Mouse (Mus musculus): ENCODE measurements around the gene Ifih1. TPM values are rescaled to one million over a fixed set of nuclear protein-coding genes. Genes with fewer than 3 reads are reported as not detected.

Ifih1 gene
- total RNA-seq, 2 experiments from 2014 or later = 2.0 to 3.2 TPM

DNA sequence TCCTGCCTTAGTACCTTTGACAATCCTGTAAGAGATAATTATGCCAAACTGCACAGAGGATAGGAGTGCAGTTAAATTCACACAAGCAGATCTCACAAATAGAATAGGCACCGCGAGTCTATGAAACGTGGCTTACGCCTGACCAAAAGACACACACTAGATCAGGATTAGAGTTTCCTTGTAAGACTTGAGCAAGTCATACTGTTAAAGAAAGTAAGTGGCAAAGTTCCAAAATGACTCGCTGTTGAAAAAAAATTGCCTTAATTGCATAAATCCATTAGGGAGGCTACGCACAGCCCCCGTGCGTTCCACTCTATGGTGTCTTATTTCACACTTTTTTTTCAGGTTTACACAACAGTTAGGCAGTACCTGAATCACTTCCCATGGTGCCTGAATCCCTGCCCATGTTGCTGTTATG lies 23.0 kb downstream of the Ifih1 start:
- TF ChIP-seq CTCF (IDR thresholded peaks at IDR 0.05) = no peak
- intact Hi-C loops (cut with DNase I) = no loop called here
- H3K27ac ChIP-seq = no peak overlapping the region

DNA sequence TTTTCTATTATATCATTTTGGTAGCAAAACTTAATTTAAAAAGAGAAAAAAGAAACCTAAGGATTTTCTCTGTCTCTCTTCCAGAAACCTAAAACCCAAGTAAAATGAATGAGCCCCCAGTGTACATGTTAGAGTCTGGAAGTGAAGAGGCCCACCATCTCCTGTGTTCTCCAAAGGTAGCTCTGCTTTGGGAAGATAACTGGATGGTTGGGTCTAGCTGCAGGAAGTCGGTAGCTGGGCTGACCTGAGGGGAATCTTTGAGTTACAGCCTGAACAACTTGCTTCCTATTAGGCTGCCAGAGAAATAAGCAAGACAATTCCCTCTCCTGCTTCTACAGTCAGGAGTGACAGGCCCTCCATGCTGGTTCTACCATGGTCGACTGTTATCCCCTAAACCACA lies 26.4 kb downstream of the Ifih1 start:
- intact Hi-C loops (cut with DNase I) = no loop called here
- no peak for TF ChIP-seq CTCF (IDR thresholded peaks at IDR 0.05)
- DNase-seq = no peak
- no peak overlapping the region for H3K4me3 ChIP-seq
- H3K27ac ChIP-seq = no peak overlapping the region

More for the DNA sequence above, 23.0 kb downstream of the Ifih1 start:
- DNase-seq = no peak
- no peak overlapping the region for H3K4me3 ChIP-seq

DNA sequence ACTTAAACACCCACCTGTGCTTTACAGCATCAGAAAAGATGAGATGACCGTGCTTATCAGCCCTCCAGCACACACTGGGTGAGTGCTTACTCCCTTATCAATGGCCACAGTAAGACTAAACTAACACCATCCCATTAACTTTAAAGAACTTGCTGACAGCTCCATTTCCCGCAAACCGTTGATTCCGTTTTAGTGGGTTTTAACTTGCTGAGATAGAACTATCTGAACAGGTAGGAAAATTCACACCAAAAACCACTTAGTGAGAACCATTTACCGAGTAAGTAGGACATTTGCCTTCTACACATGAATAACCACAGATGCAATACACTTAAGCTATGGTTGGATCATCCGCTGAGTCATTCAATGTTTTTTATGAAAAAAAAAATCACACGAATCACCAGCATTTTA lies 27.1 kb downstream of the Ifih1 start:
- intact Hi-C loops (cut with DNase I) = no loop called here
- no peak overlapping the region for H3K4me3 ChIP-seq
- no peak for TF ChIP-seq CTCF (IDR thresholded peaks at IDR 0.05)
- no peak overlapping the region for H3K27ac ChIP-seq
- DNase-seq = no peak

DNA sequence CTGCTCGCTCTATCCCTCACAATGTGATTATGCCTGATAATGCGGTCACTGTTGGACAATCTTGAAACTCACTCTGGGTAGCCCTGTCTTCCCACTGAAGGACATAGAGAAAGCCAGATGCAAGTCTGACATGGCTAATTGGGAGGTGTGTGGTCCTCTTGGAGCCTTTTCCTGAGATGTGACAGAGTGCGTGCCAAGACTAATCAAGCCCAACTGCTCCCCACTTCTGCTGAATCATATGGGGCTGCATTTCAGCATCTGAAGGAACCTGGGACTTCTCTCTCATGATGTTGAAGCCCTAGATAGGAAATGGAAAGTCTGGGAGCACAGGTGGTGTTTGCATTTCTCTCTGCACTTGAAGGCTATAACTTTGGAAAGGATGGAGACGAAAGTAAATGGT lies 32.9 kb downstream of the Ifih1 start:
- TF ChIP-seq CTCF (IDR thresholded peaks at IDR 0.05) = no peak
- Histone ChIP-seq H3K27ac (no peak overlapping the region), H3K4me3 (no peak overlapping the region)
- intact Hi-C loops (cut with DNase I) = no loop called here
- no peak for DNase-seq

DNA sequence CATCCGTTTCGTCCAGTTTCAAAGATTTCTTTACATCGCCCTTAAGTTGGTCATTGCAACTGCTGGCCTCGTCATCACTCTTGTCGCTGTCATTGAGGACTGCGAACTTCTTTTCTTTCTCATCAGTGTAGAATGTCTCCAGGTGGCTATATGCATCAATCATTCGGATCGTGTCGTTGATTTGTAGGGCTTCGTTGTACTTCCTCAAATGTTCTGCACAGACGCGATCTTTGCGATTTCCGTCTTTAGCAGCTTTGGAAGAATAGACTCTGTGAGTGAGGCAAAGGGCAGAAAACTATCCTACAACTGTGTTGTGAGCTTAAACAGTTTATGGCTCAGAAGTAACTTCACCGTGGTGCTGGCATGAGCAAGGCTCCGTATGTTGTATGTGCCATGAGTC lies 39.9 kb downstream of the Ifih1 start:
- TF ChIP-seq CTCF (IDR thresholded peaks at IDR 0.05) = no peak

DNA sequence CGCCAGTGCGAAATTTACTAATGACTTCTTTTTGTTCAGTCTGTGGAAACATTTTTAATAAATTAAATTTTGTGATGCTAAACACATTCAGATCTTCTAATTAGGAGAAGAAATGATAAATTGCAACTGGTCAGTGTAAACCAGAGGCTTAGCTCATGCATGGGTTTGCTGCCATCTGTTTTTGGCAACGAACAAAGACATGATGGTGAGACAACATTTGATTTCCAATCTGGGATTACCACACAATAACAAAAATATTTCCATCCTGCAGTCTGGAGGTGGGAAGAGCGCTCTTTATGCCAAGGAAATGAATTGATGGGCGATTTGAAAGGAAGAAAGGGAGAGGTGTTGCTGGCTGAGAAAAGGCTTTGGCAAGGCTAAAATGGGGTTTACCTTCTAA lies 42.5 kb downstream of the Ifih1 start:
- H3K4me3 ChIP-seq = no peak overlapping the region
- no peak for DNase-seq
- TF ChIP-seq CTCF (IDR thresholded peaks at IDR 0.05) = no peak
- H3K27ac ChIP-seq = peak overlapping the region; percentile 53
- intact Hi-C loops (cut with DNase I) = no loop called here

More for the DNA sequence above, 39.9 kb downstream of the Ifih1 start:
- intact Hi-C loops (cut with DNase I) = no loop called here
- no peak for DNase-seq
- H3K4me3 ChIP-seq = no peak overlapping the region
- H3K27ac ChIP-seq = no peak overlapping the region

DNA sequence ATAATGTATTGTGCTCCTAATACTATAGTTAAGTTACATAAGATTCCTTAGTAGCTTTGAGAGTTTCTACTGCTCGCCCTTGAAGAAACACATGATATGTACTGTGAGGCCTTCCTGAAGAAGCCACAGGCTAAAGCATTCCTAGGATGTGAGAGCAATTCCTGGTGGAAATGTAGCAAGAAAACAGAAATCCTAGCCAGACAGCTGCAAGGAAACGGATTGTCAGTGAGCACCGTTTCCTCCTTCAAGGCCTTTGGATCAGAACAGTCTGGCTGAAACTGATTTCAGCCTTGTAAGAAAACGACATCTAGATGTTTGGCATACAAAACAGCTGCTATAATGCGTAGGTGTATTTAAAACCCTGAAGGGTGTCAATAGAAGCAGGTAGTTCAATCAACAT lies 49.5 kb downstream of the Ifih1 start:
- H3K27ac ChIP-seq = peak overlapping the region; percentile 66
- no peak overlapping the region for H3K4me3 ChIP-seq
- TF ChIP-seq CTCF (IDR thresholded peaks at IDR 0.05) = no peak
- intact Hi-C loops (cut with DNase I) = no loop called here
- no peak for DNase-seq

DNA sequence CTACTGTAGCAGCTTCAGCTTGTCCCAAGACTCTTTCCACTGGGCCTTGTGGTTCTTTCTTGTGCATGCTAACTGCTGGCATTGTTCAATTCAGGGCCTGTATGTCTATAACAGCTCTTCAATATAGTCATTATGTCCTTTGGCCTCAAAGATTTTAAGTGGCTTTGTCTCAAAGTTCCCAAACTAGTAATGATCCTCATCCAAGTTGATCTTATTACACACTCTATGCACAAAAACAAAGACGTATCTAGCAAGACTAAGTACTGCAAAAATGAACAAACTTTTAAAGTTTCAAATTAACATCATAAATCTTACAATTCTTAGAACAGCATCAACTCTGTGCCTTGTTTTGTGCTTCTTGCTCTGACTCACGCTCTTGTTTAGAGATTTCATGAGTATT lies 51.6 kb downstream of the Ifih1 start:
- TF ChIP-seq CTCF (IDR thresholded peaks at IDR 0.05) = no peak
- intact Hi-C loops (cut with DNase I) = no loop called here
- Histone ChIP-seq H3K27ac (peak overlapping the region; percentile 48), H3K4me3 (no peak overlapping the region)
- DNase-seq = no peak

DNA sequence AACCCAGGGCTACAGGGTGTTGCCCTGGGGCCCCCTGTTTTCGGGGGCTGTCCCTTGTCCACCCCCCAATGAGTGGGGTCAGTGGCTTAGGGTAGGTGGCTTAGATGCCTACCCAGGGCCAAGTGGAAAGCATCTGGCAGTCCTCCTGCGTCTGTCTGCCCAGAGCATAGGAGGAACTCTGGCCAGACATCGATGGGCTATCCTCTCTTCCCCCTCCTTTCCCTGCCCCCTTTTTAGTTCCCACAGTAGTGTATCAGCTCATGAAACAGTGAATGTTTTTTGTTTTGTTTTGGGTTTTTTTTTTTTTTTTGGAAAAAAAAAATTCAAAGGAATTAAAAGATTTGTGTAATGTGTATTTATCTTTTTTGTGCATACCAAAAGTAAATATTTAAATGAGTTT lies 54.5 kb downstream of the Ifih1 start:
- no peak for DNase-seq
- H3K27ac ChIP-seq = no peak overlapping the region
- intact Hi-C loops (cut with DNase I) = no loop called here
- no peak overlapping the region for H3K4me3 ChIP-seq
- TF ChIP-seq CTCF (IDR thresholded peaks at IDR 0.05) = no peak

DNA sequence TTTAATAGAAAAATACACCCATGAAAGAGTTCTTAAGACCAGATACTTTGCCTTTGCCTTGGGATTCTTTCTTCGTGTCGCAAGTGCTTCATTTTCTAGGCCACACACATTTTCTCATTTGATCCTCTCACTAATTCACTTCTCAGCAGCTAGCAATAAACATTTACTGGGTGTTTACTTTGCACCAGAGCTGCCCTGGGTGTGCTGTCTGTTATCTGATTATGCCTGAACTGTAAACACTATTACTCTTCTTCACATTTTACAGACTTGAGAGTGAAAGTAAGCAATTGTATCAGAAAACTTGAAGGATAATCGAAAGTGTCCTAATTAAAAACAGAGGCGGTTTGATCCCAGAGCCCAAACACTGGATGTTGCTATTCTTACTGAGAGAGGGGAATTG lies 56.7 kb downstream of the Ifih1 start:
- intact Hi-C loops (cut with DNase I) = no loop called here
- no peak for TF ChIP-seq CTCF (IDR thresholded peaks at IDR 0.05)
- H3K4me3 ChIP-seq = no peak overlapping the region
- DNase-seq = no peak
- H3K27ac ChIP-seq = peak overlapping the region; percentile 33

DNA sequence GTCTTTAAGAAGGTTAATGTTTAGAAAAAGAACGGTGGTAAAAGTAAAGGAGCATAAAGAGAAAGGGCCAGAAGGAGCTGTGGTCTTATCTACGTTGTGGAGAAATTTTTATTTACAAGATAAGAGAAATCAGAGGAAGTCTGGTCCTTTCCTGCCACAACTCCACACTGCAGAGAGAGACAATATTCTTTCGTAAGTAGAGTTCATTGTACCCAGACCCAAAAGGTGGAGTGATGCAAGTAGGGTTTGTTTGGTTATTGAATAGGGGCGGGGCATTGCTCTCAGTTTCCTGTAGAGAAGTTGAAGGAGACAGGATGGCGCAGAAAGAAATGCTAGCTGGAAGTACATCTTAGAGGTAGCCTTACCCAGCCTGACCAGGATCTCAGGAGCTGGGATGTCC lies 60.3 kb downstream of the Ifih1 start:
- intact Hi-C loops (cut with DNase I) = no loop called here
- no peak for DNase-seq

DNA sequence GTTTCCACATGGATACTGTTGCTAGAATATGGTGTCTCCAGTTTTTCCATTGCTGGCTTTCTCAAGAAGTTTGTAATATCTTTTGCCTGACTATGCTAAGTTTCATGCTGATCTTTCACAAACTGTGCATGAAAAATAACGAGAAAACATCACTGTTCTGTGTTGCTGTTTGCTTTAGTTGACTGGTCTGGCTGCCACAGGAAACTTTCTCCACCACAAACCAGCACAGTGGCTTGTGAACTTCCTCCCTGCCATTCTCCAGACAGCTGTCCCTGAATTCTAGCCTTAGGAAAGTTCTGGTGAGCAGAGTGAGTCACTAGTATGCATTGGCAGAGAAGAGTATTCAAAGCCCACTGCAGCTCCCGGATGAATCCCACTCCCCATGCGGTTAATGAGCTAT lies 71.1 kb downstream of the Ifih1 start:
- intact Hi-C loops (cut with DNase I) = no loop called here
- Histone ChIP-seq H3K27ac (peak overlapping the region; percentile 86), H3K4me3 (no peak overlapping the region)
- DNase-seq = no peak
- TF ChIP-seq CTCF (IDR thresholded peaks at IDR 0.05) = no peak

More for the DNA sequence above, 60.3 kb downstream of the Ifih1 start:
- no peak for TF ChIP-seq CTCF (IDR thresholded peaks at IDR 0.05)
- no peak overlapping the region for H3K27ac ChIP-seq
- no peak overlapping the region for H3K4me3 ChIP-seq

DNA sequence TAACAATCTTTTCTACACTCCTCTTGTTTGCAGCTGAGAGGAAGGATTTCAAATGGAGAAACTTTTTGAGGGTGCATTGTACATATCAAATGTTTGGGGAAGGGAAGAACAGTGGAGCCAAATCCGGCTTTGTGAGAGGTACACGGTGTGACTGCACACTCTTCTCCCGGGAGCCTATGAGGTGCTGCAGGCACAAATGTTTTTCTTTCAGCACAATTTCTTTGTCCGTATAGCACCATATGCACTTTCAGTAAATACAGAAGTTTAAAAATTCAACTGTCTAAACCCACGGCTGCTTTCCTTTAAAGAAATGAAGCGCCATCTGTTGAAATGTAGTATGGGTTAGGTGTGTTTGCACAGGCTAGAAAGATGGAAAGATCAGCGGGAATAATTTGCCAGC lies 71.8 kb downstream of the Ifih1 start:
- intact Hi-C loops (cut with DNase I) = no loop called here
- Histone ChIP-seq H3K4me3 (peak overlapping the region; percentile 67), H3K27ac (peak overlapping the region; percentile 86)
- no peak for DNase-seq
- no peak for TF ChIP-seq CTCF (IDR thresholded peaks at IDR 0.05)

DNA sequence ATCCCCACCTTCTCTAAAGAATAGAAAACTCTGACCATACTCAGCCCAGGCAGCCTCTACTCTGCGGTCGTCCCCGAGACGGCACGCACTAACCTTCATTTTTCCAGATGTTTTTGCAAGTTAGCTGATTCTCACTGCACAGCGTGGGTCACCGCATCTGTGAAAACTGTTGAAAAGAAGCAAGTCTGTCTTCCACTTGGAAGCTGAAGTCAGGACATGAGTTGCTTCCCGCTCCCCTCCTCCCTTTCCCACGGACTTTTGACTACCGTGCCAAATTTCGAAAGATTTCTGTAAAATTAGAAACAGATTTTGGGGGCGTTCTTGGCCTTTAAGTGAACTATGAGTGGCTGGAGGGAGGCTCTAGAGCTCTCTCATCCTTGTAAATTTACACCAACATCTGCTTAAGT lies 72.3 kb downstream of the Ifih1 start, which contains the start of gene Fap:
TSS of gene Fap (minus strand) at position 323 of the 407 bp plus-strand sequence.
- intact Hi-C loops (cut with DNase I) = no loop called here
- DNase-seq = peak; percentile 49
- no peak for TF ChIP-seq CTCF (IDR thresholded peaks at IDR 0.05)
- Histone ChIP-seq H3K27ac (peak within 1 kb of the TSS; percentile 86), H3K4me3 (peak within 1 kb of the TSS; percentile 67)
